Mouse (Mus musculus): ENCODE measurements around the gene Rptor.

DNA sequence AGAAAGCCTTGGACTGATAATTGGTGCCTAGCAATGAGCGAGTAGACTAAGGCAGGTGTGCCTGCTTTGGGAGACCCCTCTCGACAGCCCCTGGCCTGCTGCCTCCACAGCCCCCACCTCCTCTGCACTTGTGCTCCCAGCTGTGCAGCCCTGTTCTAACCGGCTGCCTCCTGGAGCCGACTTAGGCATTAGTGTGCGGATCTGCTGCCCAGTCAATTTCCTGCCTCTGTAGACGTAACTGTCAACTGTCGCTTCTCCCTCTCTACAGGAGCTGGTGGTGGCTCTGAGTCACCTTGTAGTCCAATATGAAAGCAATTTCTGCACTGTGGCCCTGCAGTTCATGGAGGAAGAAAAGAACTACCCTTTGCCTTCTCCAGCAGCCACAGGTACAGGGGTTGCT lies 253.3 kb downstream of the Rptor start:
- TF ChIP-seq POLR2A (IDR thresholded peaks at IDR 0.05; ENCODE audit: borderline replicate concordance, extremely low read depth, insufficient read depth, insufficient read length, poor library complexity, severe bottlenecking) (no peak), CTCF (IDR thresholded peaks at IDR 0.05; ENCODE audit: borderline replicate concordance, extremely low read depth, insufficient read depth, insufficient read length) (no peak)
